Mouse (Mus musculus) stomach, postnatal 0 days (tissue): Measurements from ENCODE around the gene Arrdc2. TPM values are rescaled to one million over a fixed set of nuclear protein-coding genes. Genes with fewer than 3 reads are reported as not detected.

ENCODE experiments used
- ATAC-seq: fragments of 200-750 bp; cut with Nextera tagmentation; 2 replicates; pipeline ENCODE4 v1.8.0; 2017; ENCODE audit not compliant: low FRiP score, low TSS enrichment
- DNase-seq: peaks from one replicate; pipeline ENCODE4 v3.0.0-alpha.2; 2016; ENCODE audit warnings: low spot score
- H3K27ac ChIP-seq: fragments of 300-500 bp; sonication (generic); replicated peaks from 2 replicates; pipeline ENCODE4 v1.5.1; 2014; ENCODE audit warnings: mild to moderate bottlenecking, control low read depth
- H3K27me3 ChIP-seq: fragments of 300-500 bp; sonication (generic); 2 replicates; pipeline ENCODE4 v1.6.1; 2014; ENCODE audit warnings: low read length; ENCODE audit not compliant: control insufficient read depth, insufficient read depth
- H3K36me3 ChIP-seq: fragments of 300-500 bp; sonication (generic); 2 replicates; pipeline ENCODE4 v1.6.1; 2014; ENCODE audit warnings: low read length, mixed read lengths; ENCODE audit not compliant: control insufficient read depth, insufficient read depth
- H3K4me1 ChIP-seq: fragments of 300-500 bp; sonication (generic); replicated peaks from 2 replicates; pipeline ENCODE4 v1.6.1; 2014; ENCODE audit warnings: antibody characterized with exemption; ENCODE audit not compliant: control insufficient read depth, insufficient read depth
- H3K4me2 ChIP-seq: fragments of 300-500 bp; sonication (generic); replicated peaks from 2 replicates; pipeline ENCODE4 v1.6.1; 2014; ENCODE audit warnings: low read depth, mild to moderate bottlenecking, control low read depth, moderate library complexity
- H3K4me3 ChIP-seq: fragments of 300-500 bp; sonication (generic); 2 replicates; pipeline ENCODE4 v1.5.1; 2014; ENCODE audit warnings: low read depth, low read length, control low read depth
- H3K9ac ChIP-seq: fragments of 300-500 bp; sonication (generic); 2 replicates; pipeline ENCODE4 v1.6.1; 2014; ENCODE audit warnings: mild to moderate bottlenecking, low read length, control low read depth, mixed read lengths
- H3K9me3 ChIP-seq: fragments of 300-500 bp; sonication (generic); 2 replicates; pipeline ENCODE4 v1.6.1; 2016; ENCODE audit warnings: low read length; ENCODE audit not compliant: control insufficient read depth
- CTCF ChIP-seq: IDR thresholded peaks from 2 replicates; pipeline ENCODE4 v1.5.1; 2016; ENCODE audit warnings: antibody characterized with exemption, low read depth, mild to moderate bottlenecking, moderate library complexity
- EP300 ChIP-seq: optimal IDR thresholded peaks from 2 replicates; pipeline ENCODE3; 2016; ENCODE audit warnings: antibody characterized with exemption
- WGBS: fragments of 180-500 bp; shearing (Covaris S2); extraction: QIAGEN DNeasy Blood & Tissue Kit; methylation state at CpG from one replicate; pipeline ENCODE4 v1.1.7; 2014; 5-methylcytosine and 5-hydroxymethylcytosine counted together
- polyA plus RNA-seq: library from polyadenylated mRNA; unstranded; fragments of >200 nt; fragmentation: Nextera tagmentation; extraction: Ambion mirVana; gene quantifications from 2 replicates; pipeline ENCODE4 v1.2.1, GENCODE M21; 2015

Gene Arrdc2
- polyA plus RNA-seq, 1 experiment from 2014 or later: 6.8 TPM

- Histone ChIP-seq H3K9ac (no peak overlapping the region), H3K27me3 (peaks cover 2% of the 10 kb centered on the region; the same call in 1 of the 2 replicates), H3K27ac (no peak overlapping the region), H3K4me3 (no peak overlapping the region), H3K4me1 (peaks cover 2% of the 10 kb centered on the region; the same call in 1 of the 2 replicates), H3K9me3 (no peaks in the 10 kb centered on the region), H3K4me2 (no peak overlapping the region), H3K36me3 (no peaks in the 10 kb centered on the region)
- 61% methylated on average over 1 of the region's 1 CpGs for WGBS
- ATAC-seq (no peak), DNase-seq (no peak)
- TF ChIP-seq CTCF: no peak
- TF ChIP-seq EP300: no peak
These were observed 32.2 kb downstream of the Arrdc2 start for GRCm38 (mm10) chr8:70807304-70807703.

GRCm38 (mm10) chr8:70806541-70806940 is 33.0 kb downstream of the Arrdc2 start:
- 79% methylated on average over 4 of the region's 4 CpGs for WGBS

GRCm38 (mm10) chr8:70804481-70805206 is 34.9 kb downstream of the Arrdc2 start, which contains the start of gene Mast3:
TSS of gene Mast3 (minus strand) at chr8:70805054.
- no peak for TF ChIP-seq EP300
- Histone ChIP-seq H3K4me1 (peaks cover 2% of the 10 kb centered on the region; the same call in 1 of the 2 replicates), H3K36me3 (no peaks in the 10 kb centered on the region), H3K9me3 (no peaks in the 10 kb centered on the region), H3K27ac (peak within 1 kb of the TSS; percentile 4; the same call in 1 of the 2 replicates), H3K4me2 (peak within 1 kb of the TSS; percentile 88), H3K27me3 (peaks cover 2% of the 10 kb centered on the region; the same call in 1 of the 2 replicates), H3K4me3 (peak within 1 kb of the TSS; percentile 44), H3K9ac (peak within 1 kb of the TSS; percentile 53)
- ATAC-seq (peak; percentile 88), DNase-seq (peak; percentile 93)
- under 1% methylated on average over 45 of the region's 45 CpGs for WGBS

More at GRCm38 (mm10) chr8:70806541-70806940, 33.0 kb downstream of the Arrdc2 start:
- peaks cover 2% of the 10 kb centered on the region; the same call in 1 of the 2 replicates for H3K27me3 ChIP-seq
- no peaks in the 10 kb centered on the region for H3K9me3 ChIP-seq
- H3K4me3 ChIP-seq: no peak overlapping the region
- no peak overlapping the region for H3K4me2 ChIP-seq
- H3K4me1 ChIP-seq: peaks cover 2% of the 10 kb centered on the region; the same call in 1 of the 2 replicates
- ATAC-seq: no peak
- TF ChIP-seq CTCF (no peak), EP300 (no peak)
- H3K27ac ChIP-seq: no peak overlapping the region
- H3K36me3 ChIP-seq: no peaks in the 10 kb centered on the region
- no peak overlapping the region for H3K9ac ChIP-seq
- no peak for DNase-seq

- WGBS: 2% methylated on average over 40 of the region's 47 CpGs
- Histone ChIP-seq H3K4me3 (peak overlapping the region; percentile 44), H3K9me3 (no peaks in the 10 kb centered on the region), H3K4me2 (peak overlapping the region; percentile 88), H3K9ac (peak overlapping the region; percentile 23), H3K4me1 (peaks cover 2% of the 10 kb centered on the region; the same call in 1 of the 2 replicates), H3K27ac (peak overlapping the region; percentile 4; the same call in 1 of the 2 replicates), H3K27me3 (peaks cover 2% of the 10 kb centered on the region; the same call in 1 of the 2 replicates), H3K36me3 (no peaks in the 10 kb centered on the region)
- ATAC-seq (peak; percentile 14; the same call in 1 of the 2 replicates), DNase-seq (peak; percentile 32)
- no peak for TF ChIP-seq EP300
- TF ChIP-seq CTCF: no peak
These were observed 35.6 kb downstream of the Arrdc2 start for GRCm38 (mm10) chr8:70803761-70804480.

- Histone ChIP-seq H3K36me3 (no peaks in the 10 kb centered on the region), H3K27ac (no peak overlapping the region), H3K27me3 (peaks cover 2% of the 10 kb centered on the region; the same call in 1 of the 2 replicates), H3K4me3 (no peak overlapping the region), H3K9me3 (no peaks in the 10 kb centered on the region), H3K4me1 (peaks cover 4% of the 10 kb centered on the region; the same call in 1 of the 2 replicates), H3K9ac (no peak overlapping the region), H3K4me2 (no peak overlapping the region)
- TF ChIP-seq CTCF: no peak
- TF ChIP-seq EP300: no peak
- ATAC-seq (no peak), DNase-seq (peak; percentile 31)
- WGBS: 59% methylated on average over 11 of the region's 11 CpGs
These were observed 36.6 kb downstream of the Arrdc2 start for GRCm38 (mm10) chr8:70802786-70803510.
